Mouse (Mus musculus) embryonic facial prominence, embryonic 12.5 days (tissue): ENCODE data around the gene Kcnj2. TPM values are rescaled to one million over a fixed set of nuclear protein-coding genes. Genes with fewer than 3 reads are reported as not detected.

Experiments used
- ATAC-seq: fragments of 200-750 bp; cut with Nextera tagmentation; 2 replicates; pipeline ENCODE4 v1.8.0; 2017; ENCODE audit not compliant: insufficient number of reproducible peaks, insufficient read depth, low FRiP score, low TSS enrichment
- H3K27ac ChIP-seq: fragments of 300-500 bp; sonication (generic); 2 replicates; pipeline ENCODE4 v1.5.1; 2016; ENCODE audit warnings: mild to moderate bottlenecking
- H3K27me3 ChIP-seq: fragments of 300-500 bp; sonication (generic); 2 replicates; pipeline ENCODE4 v1.6.1; 2016; ENCODE audit warnings: mild to moderate bottlenecking, moderate library complexity
- H3K36me3 ChIP-seq: fragments of 300-500 bp; sonication (generic); 2 replicates; pipeline ENCODE4 v1.6.1; 2016; ENCODE audit warnings: mild to moderate bottlenecking
- H3K4me1 ChIP-seq: fragments of 300-500 bp; sonication (generic); 2 replicates; pipeline ENCODE4 v1.6.1; 2016
- H3K4me2 ChIP-seq: fragments of 300-500 bp; sonication (generic); replicated peaks from 2 replicates; pipeline ENCODE4 v1.6.1; 2016; ENCODE audit warnings: mild to moderate bottlenecking, moderate library complexity
- H3K4me3 ChIP-seq: fragments of 300-500 bp; sonication (generic); 2 replicates; pipeline ENCODE4 v1.5.1; 2016; ENCODE audit warnings: mild to moderate bottlenecking
- H3K9ac ChIP-seq: fragments of 300-500 bp; sonication (generic); 2 replicates; pipeline ENCODE4 v1.6.1; 2016; ENCODE audit warnings: mild to moderate bottlenecking, moderate library complexity
- H3K9me3 ChIP-seq: fragments of 300-500 bp; sonication (generic); 2 replicates; pipeline ENCODE4 v1.6.1; 2016; ENCODE audit warnings: mild to moderate bottlenecking, moderate library complexity
- WGBS: fragments of 180-500 bp; shearing (Covaris S2); methylation state at CpG from one replicate; pipeline ENCODE4 v1.1.7; 2016; 5-methylcytosine and 5-hydroxymethylcytosine counted together
- polyA plus RNA-seq: library from polyadenylated mRNA; unstranded; fragments of >200 nt; fragmentation: Nextera tagmentation; extraction: Ambion mirVana; gene quantifications from 2 replicates; pipeline ENCODE4 v1.2.1, GENCODE M21; 2016

Kcnj2 gene
- 7.5 and 7.7 TPM in 2 replicates for polyA plus RNA-seq

- H3K9me3 ChIP-seq: no peaks in the 10 kb centered on the region
- under 1% methylated on average over 24 of the region's 28 CpGs for WGBS
- H3K4me2 ChIP-seq: peak within 1 kb of the TSS; percentile 97
- 0 out of 2 replicates have a peak, but pooled peaks cover 4% of the 10 kb centered on the region for H3K4me1 ChIP-seq
- no peaks in the 10 kb centered on the region for H3K27me3 ChIP-seq
- peak within 1 kb of the TSS; percentile 58 for H3K9ac ChIP-seq
- H3K4me3 ChIP-seq: peak within 1 kb of the TSS; percentile 62
- peak within 1 kb of the TSS; percentile 74; the same call in 1 of the 2 replicates for H3K27ac ChIP-seq
- ATAC-seq: peak; percentile 97
- no peaks in the 10 kb centered on the region for H3K36me3 ChIP-seq
Measured at GRCm38 (mm10) chr11:111065635-111066298, at the start of gene Kcnj2. Gene Kcnj2 (plus strand): TSS chr11:111066164.

DNA sequence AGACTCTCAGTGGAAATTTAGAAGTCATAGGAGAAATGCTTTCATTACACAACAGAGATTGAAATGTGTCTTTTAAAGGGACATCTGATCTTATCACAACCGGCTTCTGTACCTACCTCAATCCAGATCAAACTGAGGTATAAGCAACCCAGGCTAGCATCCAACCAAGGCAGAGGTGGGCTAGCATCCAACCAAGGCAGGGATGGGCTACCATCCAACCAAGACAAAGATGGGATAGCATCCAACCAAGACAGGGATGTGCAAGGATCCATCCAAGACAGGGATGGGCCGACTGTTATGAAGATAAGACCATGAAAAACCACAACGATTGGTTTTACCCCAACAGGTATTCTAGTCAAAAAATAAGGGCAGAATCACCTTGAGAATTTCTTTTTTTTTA, 49.8 kb upstream of the Kcnj2 start:
- H3K36me3 ChIP-seq: no peaks in the 10 kb centered on the region
- no peak overlapping the region for H3K9ac ChIP-seq
- no peaks in the 10 kb centered on the region for H3K9me3 ChIP-seq
- 95% methylated on average over 3 of the region's 3 CpGs for WGBS
- H3K4me2 ChIP-seq: no peak overlapping the region
- H3K4me3 ChIP-seq: no peak overlapping the region
- no peaks in the 10 kb centered on the region for H3K27me3 ChIP-seq
- no peaks in the 10 kb centered on the region for H3K4me1 ChIP-seq
- H3K27ac ChIP-seq: no peak overlapping the region
- no peak for ATAC-seq

- Histone ChIP-seq H3K4me1 (peaks cover 4% of the 10 kb centered on the region; the same call in 1 of the 2 replicates), H3K4me2 (no peak overlapping the region), H3K27me3 (no peaks in the 10 kb centered on the region), H3K36me3 (no peaks in the 10 kb centered on the region), H3K9ac (no peak overlapping the region), H3K27ac (no peak overlapping the region), H3K4me3 (no peak overlapping the region), H3K9me3 (no peaks in the 10 kb centered on the region)
- 39% methylated on average over 2 of the region's 2 CpGs for WGBS
- ATAC-seq: no peak
Measured at GRCm38 (mm10) chr11:111020211-111020610, 45.8 kb upstream of the Kcnj2 start.

DNA sequence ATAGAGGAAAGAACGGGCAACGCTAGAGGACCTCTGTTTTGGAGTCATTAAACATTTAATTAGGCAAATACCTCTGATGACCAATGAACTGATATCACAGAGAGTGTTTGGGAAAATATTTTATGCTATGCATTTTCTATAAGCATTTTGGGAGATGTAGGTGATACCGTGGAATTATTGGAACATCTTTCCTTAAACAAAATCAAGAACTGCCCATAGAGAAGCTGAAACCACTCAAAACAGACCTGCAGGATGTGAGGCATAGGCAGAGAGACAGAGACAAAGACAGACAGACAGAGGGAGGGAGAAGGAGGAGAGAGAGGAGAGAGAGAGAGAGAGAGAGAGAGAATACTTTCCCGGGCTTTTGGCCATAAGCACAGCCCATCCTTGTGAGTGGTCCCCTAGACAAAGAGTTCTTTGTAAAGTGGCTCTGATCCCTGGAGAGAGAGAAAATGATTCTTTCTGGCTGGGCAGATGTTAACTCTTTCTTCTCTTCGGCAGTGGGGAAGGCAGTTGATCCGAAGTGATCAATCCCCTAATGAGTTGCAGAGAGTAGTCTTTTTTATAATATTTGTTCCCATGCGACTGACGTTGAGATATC, 43.2 kb upstream of the Kcnj2 start:
- H3K9ac ChIP-seq: no peak overlapping the region
- H3K4me2 ChIP-seq: no peak overlapping the region
- H3K27ac ChIP-seq: no peak overlapping the region
- H3K27me3 ChIP-seq: no peaks in the 10 kb centered on the region
- H3K4me1 ChIP-seq: peaks cover 4% of the 10 kb centered on the region; the same call in 1 of the 2 replicates
- no peaks in the 10 kb centered on the region for H3K36me3 ChIP-seq
- H3K4me3 ChIP-seq: no peak overlapping the region
- ATAC-seq: no peak
- H3K9me3 ChIP-seq: no peaks in the 10 kb centered on the region
- 26% methylated on average over 8 of the region's 8 CpGs for WGBS

DNA sequence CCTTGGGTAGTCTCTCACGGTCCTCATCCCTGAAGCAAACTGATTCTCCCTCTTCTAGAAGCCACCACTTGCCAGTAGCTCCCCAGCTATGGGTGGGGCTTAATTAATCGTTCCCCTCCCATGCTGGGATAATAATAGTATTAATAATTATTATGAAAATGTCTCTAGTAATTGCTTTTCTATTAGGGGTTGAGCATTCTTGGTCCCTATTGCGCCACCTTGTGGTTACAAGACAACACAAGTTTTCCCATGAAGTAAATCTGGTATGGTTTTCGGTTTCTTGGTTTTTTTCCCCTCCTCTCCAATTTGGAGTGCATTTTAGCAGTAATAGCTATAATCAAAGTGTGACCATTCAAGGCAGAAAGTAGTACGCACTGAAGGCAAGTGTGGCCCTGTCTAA, 23.8 kb upstream of the Kcnj2 start:
- H3K4me1 ChIP-seq: no peaks in the 10 kb centered on the region
- no peaks in the 10 kb centered on the region for H3K36me3 ChIP-seq
- H3K27me3 ChIP-seq: no peaks in the 10 kb centered on the region
- H3K9me3 ChIP-seq: no peaks in the 10 kb centered on the region
- no peak overlapping the region for H3K27ac ChIP-seq
- no peak overlapping the region for H3K4me3 ChIP-seq
- no peak overlapping the region for H3K4me2 ChIP-seq
- ATAC-seq: no peak
- 45% methylated on average over 5 of the region's 5 CpGs for WGBS
- no peak overlapping the region for H3K9ac ChIP-seq

GRCm38 (mm10) chr11:111043298-111043697, 22.7 kb upstream of the Kcnj2 start:
- Histone ChIP-seq H3K36me3 (no peaks in the 10 kb centered on the region), H3K4me1 (no peaks in the 10 kb centered on the region), H3K9ac (no peak overlapping the region), H3K27ac (no peak overlapping the region), H3K27me3 (no peaks in the 10 kb centered on the region), H3K4me2 (no peak overlapping the region), H3K9me3 (no peaks in the 10 kb centered on the region), H3K4me3 (no peak overlapping the region)
- ATAC-seq: no peak
- 82% methylated on average over 4 of the region's 4 CpGs for WGBS

GRCm38 (mm10) chr11:111054252-111054651, 11.7 kb upstream of the Kcnj2 start:
- WGBS: 90% methylated on average over 3 of the region's 3 CpGs
- Histone ChIP-seq H3K9ac (no peak overlapping the region), H3K4me2 (no peak overlapping the region), H3K4me1 (no peaks in the 10 kb centered on the region), H3K27me3 (no peaks in the 10 kb centered on the region), H3K9me3 (no peaks in the 10 kb centered on the region), H3K36me3 (no peaks in the 10 kb centered on the region), H3K4me3 (no peak overlapping the region), H3K27ac (no peak overlapping the region)
- no peak for ATAC-seq

DNA sequence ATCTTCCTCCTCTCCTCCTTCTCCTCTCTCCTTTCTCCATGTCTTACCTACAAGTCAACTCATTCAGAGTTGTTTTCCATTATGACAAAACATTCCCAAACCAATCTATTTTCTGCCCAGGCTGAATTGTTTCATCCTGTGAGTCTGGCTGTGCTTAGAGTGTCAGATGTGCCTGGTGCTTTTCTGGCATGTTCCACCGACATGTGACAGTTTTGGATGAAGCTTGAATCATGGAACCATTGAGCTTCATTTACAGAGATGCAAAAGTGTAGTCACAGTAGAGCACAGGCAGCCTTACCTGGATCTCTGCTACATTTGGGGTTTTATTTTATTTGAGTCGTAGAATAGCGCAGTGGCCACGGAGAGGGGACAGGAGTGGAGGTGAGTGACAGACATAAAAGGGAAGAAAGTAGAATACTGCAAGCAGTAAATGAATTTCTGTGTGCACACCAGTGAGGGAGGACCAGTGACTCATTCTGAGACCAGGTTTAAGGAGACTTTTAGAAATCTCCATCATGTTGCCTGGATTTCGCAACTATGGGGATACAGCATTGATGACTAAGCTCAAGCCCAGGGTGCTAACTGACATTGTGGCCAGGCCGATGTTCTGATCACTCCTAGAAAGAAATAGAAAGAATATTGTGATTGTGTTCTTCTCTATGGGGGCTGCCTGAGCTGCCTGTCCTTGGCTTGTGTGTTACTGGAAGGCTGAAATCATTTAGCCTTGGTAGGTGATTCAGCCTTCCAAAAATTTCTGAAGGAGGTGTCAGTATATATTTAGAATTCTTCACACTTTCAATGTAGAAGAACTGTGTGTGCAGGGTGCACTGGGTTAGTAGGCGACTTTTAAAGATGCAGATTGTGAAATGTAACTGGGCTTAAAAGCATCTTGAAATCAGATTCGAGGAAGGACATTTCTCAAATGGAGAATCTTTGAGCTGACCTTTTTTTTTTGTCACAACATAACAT, 10.8 kb upstream of the Kcnj2 start:
- Histone ChIP-seq H3K27me3 (no peaks in the 10 kb centered on the region), H3K4me3 (no peak overlapping the region), H3K4me2 (no peak overlapping the region), H3K27ac (no peak overlapping the region), H3K4me1 (no peaks in the 10 kb centered on the region), H3K9ac (no peak overlapping the region), H3K9me3 (no peaks in the 10 kb centered on the region), H3K36me3 (no peaks in the 10 kb centered on the region)
- WGBS: 89% methylated on average over 8 of the region's 8 CpGs
- no peak for ATAC-seq

- no peak overlapping the region for H3K9ac ChIP-seq
- WGBS: 74% methylated on average over 13 of the region's 13 CpGs
- no peak for ATAC-seq
- H3K27ac ChIP-seq: no peak overlapping the region
- H3K36me3 ChIP-seq: no peaks in the 10 kb centered on the region
- H3K9me3 ChIP-seq: no peaks in the 10 kb centered on the region
- no peaks in the 10 kb centered on the region for H3K4me1 ChIP-seq
- no peak overlapping the region for H3K4me3 ChIP-seq
- no peaks in the 10 kb centered on the region for H3K27me3 ChIP-seq
- no peak overlapping the region for H3K4me2 ChIP-seq
Measured at GRCm38 (mm10) chr11:111056030-111056429, 9.9 kb upstream of the Kcnj2 start.

DNA sequence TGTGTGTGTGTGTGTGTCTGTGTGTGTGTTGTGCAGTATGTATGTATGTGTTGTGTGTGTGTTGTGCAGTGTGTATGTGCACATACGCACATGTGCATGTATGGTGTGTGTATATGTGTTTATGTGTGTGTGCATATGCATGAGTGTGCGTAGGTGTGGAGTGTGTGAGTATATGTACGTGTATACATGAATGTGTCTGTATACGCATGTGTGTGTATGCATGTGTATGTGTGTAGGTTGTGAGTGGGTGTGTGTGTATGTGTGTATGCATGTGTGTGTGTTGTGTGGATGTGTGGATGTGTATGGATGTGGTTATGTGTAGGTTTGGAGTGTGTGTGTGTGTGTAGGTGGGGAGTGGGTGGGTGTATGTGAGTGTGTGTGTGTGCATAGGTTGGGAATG, 8.5 kb upstream of the Kcnj2 start:
- H3K27ac ChIP-seq: no peak overlapping the region

DNA sequence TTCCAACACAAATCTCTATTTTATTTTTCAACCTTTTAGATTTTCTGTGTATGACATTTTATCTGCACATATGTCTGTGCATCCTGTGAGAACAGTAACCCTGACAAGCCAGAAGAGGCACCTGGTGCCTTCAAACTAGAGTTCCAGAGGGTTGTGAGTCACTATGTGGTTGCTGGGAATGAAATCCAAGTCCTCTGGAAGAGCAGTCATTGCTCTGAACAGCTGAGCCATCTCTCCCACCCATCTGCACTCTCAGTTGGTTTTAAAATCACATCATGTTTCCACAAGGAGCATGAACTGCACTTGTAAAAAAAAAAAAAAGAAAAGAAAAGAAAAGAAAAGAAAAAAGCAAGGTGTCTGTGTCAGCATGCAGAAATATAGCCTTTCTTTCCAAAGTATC, 6.5 kb upstream of the Kcnj2 start:
- Histone ChIP-seq H3K4me2 (no peak overlapping the region), H3K36me3 (no peaks in the 10 kb centered on the region), H3K27ac (no peak overlapping the region), H3K4me3 (no peak overlapping the region), H3K9ac (no peak overlapping the region), H3K27me3 (no peaks in the 10 kb centered on the region), H3K9me3 (no peaks in the 10 kb centered on the region), H3K4me1 (no peaks in the 10 kb centered on the region)
- ATAC-seq: no peak

More for the DNA sequence above, 8.5 kb upstream of the Kcnj2 start:
- ATAC-seq: no peak
- Histone ChIP-seq H3K9ac (no peak overlapping the region), H3K4me3 (no peak overlapping the region), H3K9me3 (no peaks in the 10 kb centered on the region), H3K36me3 (no peaks in the 10 kb centered on the region), H3K4me1 (no peaks in the 10 kb centered on the region), H3K4me2 (no peak overlapping the region), H3K27me3 (no peaks in the 10 kb centered on the region)
- 97% methylated on average over 4 of the region's 4 CpGs for WGBS
